Mouse (Mus musculus) G1E (cell line): ENCODE measurements around the gene Manf. TPM values are rescaled to one million over a fixed set of nuclear protein-coding genes. Genes with fewer than 3 reads are reported as not detected.

Experiments
- ATAC-seq: 2 replicates; pipeline ENCODE4 v1.8.0; 2016; ENCODE audit warnings: mild to moderate bottlenecking; ENCODE audit not compliant: insufficient number of reproducible peaks, poor library complexity, low FRiP score, severe bottlenecking; ENCODE audit errors: extremely low read depth
- DNase-seq: peaks from one replicate; pipeline ENCODE4 v3.0.0; 2012; ENCODE audit warnings: low spot score
- H3K27me3 ChIP-seq: 2 replicates; pipeline ENCODE4 v1.6.1; 2012; ENCODE audit warnings: mild to moderate bottlenecking, low read length, inconsistent platforms; ENCODE audit not compliant: insufficient read depth
- H3K36me3 ChIP-seq: replicated peaks from 2 replicates; pipeline ENCODE3; 2012; ENCODE audit warnings: mild to moderate bottlenecking, inconsistent platforms
- H3K4me1 ChIP-seq: 2 replicates; pipeline ENCODE4 v1.6.1; 2012; ENCODE audit warnings: low read depth, low read length, inconsistent platforms, mixed read lengths; ENCODE audit not compliant: insufficient read depth
- H3K4me3 ChIP-seq: 2 replicates; pipeline ENCODE4 v1.5.1; 2012; ENCODE audit warnings: low read depth, mild to moderate bottlenecking, inconsistent platforms, low read length, moderate library complexity, mixed read lengths
- H3K9me3 ChIP-seq: replicated peaks from 2 replicates; pipeline ENCODE4 v1.6.1; 2012; ENCODE audit warnings: inconsistent platforms
- CTCF ChIP-seq: IDR thresholded peaks from 2 replicates; pipeline ENCODE4 v1.5.1; 2012; ENCODE audit warnings: low read depth, low read length, inconsistent platforms, mixed read lengths
- GATA1 ChIP-seq: IDR thresholded peaks from 2 replicates; pipeline ENCODE4 v1.6.1; 2012; ENCODE audit warnings: borderline replicate concordance, low read length, inconsistent platforms, mixed read lengths
- GATA2 ChIP-seq: IDR thresholded peaks from 2 replicates; pipeline ENCODE4 v1.6.1; 2012; ENCODE audit warnings: low read depth, low read length, inconsistent platforms, borderline replicate concordance
- POLR2AphosphoS5 ChIP-seq: IDR thresholded peaks from 2 replicates; pipeline ENCODE4 v1.6.1; 2012; ENCODE audit warnings: low read depth, low read length, inconsistent platforms; ENCODE audit not compliant: insufficient replicate concordance
- TAL1 ChIP-seq: conservative IDR thresholded peaks from 2 replicates; pipeline ENCODE4 v1.6.1; 2012; ENCODE audit warnings: low read depth, low read length, inconsistent platforms, mixed read lengths
- polyA plus RNA-seq: library from polyadenylated mRNA; stranded (reverse); fragments of >175 nt; gene quantifications from 2 replicates; pipeline ENCODE4 v1.2.3, GENCODE M21; 2012
- total RNA-seq, 2 experiments: library from RNA; stranded (forward) in 1 of 2; stranded (reverse) in 1 of 2; fragments of 200-1000 nt in 1 of 2; fragments of >200 nt in 1 of 2; fragmentation: Nextera tagmentation in 1 of 2; gene quantifications; 2 replicates each; pipeline ENCODE4 v1.2.3; 2014 to 2017

The Manf gene
- total and polyA plus RNA-seq, 3 experiments, result 64.7 to 142 (median 116) TPM

DNA sequence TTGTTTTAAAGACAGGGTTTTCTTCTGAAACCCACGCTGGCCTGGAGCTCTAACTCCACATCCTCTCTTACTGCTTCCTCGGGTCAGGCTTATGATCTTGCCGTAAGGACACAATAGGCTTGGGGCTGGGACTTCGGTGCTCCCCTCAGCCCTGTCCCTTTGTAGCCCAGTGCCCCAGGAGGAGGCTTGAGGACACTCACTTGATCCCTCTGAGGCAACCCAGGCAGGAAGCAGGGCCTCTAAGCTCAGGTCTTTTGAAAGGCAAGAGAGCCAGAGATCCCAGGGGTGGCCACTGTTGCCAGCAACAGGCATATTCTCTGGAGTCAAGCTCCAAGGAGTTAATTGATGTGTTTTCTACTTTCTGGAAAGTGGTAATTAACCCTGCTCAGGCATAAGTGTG lies 12.3 kb downstream of the Manf start:
- Histone ChIP-seq H3K4me3 (no peak overlapping the region), H3K27me3 (no peaks in the 10 kb centered on the region), H3K4me1 (peaks cover 40% of the 10 kb centered on the region), H3K36me3 (peaks cover 91% of the 10 kb centered on the region), H3K9me3 (no peaks in the 10 kb centered on the region)
- no peak for DNase-seq
- no peak for TF ChIP-seq TAL1
- no peak for TF ChIP-seq GATA1
- no peak for TF ChIP-seq CTCF
- TF ChIP-seq GATA2, result no peak
- no peak for TF ChIP-seq POLR2AphosphoS5
- no peak for ATAC-seq

- Histone ChIP-seq H3K9me3 (no peaks in the 10 kb centered on the region), H3K4me1 (peaks cover 23% of the 10 kb centered on the region), H3K36me3 (peaks cover 92% of the 10 kb centered on the region), H3K4me3 (no peak overlapping the region), H3K27me3 (no peaks in the 10 kb centered on the region)
- no peak for ATAC-seq
- DNase-seq, result no peak
- TF ChIP-seq GATA2, result no peak
Measured at GRCm38 (mm10) chr9:106876666-106877065, 15.1 kb downstream of the Manf start.

- no peak overlapping the region for H3K4me3 ChIP-seq
- TF ChIP-seq CTCF (no peak), POLR2AphosphoS5 (no peak), GATA2 (no peak), TAL1 (no peak), GATA1 (no peak)
- no peaks in the 10 kb centered on the region for H3K9me3 ChIP-seq
- H3K4me1 ChIP-seq, result peaks cover 18% of the 10 kb centered on the region
- no peak for ATAC-seq
- H3K36me3 ChIP-seq, result peaks cover 83% of the 10 kb centered on the region
- DNase-seq, result no peak
- no peaks in the 10 kb centered on the region for H3K27me3 ChIP-seq
Measured at GRCm38 (mm10) chr9:106874216-106874615, 17.6 kb downstream of the Manf start.

GRCm38 (mm10) chr9:106858036-106858435 lies 33.7 kb downstream of the Manf start:
- peak; percentile 72 for TF ChIP-seq TAL1
- no peak for TF ChIP-seq GATA1
- H3K36me3 ChIP-seq, result peaks cover 85% of the 10 kb centered on the region
- peak; percentile 63 for DNase-seq
- ATAC-seq, result peak; percentile 95
- H3K4me3 ChIP-seq, result peak overlapping the region; percentile 54; the same call in 1 of the 2 replicates
- no peaks in the 10 kb centered on the region for H3K9me3 ChIP-seq
- peaks cover 18% of the 10 kb centered on the region for H3K4me1 ChIP-seq
- no peaks in the 10 kb centered on the region for H3K27me3 ChIP-seq

DNA sequence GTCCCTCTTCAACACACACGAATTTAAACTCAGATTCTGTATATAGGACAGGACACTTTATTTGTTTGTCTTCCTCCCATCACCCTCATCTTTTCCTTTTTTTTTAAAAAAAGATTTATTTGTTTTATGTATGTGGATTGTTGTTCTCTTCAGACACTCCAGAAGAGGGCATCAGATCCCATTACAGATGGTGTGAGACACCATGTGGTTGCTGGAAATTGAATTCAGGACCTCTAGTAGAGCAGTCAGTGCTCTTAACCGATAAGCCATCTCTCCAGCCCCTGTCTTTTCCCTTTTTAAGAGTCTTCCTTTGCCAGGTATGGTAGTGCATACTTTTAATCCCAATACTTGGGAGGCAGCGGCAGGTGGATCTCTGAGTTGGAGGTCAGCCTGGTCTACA lies 35.1 kb downstream of the Manf start:
- peaks cover 83% of the 10 kb centered on the region for H3K36me3 ChIP-seq
- peaks cover 18% of the 10 kb centered on the region for H3K4me1 ChIP-seq
- no peaks in the 10 kb centered on the region for H3K27me3 ChIP-seq
- H3K9me3 ChIP-seq, result no peaks in the 10 kb centered on the region
- ATAC-seq, result no peak
- DNase-seq, result no peak
- TF ChIP-seq GATA2 (no peak), TAL1 (no peak), CTCF (no peak), GATA1 (no peak), POLR2AphosphoS5 (no peak)
- no peak overlapping the region for H3K4me3 ChIP-seq

DNA sequence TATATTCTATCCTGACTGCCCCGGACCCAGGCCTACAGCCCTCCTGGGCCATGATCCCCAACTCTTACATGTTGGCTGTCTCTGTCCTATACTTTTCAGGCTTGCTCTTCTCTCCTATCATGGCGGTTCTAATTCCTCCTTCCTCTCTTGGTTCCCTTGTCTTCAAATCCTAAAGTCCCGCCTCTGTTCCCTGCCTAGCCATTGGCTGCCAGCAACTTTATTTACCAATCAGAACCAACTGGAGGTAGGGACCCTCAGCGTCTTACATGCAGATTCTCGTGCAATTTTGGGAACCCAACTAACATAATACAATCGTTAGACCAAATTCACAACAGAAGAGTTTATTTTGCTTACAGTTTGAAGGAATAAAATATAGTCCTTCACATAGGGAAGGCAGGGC lies 49.0 kb downstream of the Manf start:
- Histone ChIP-seq H3K27me3 (no peaks in the 10 kb centered on the region), H3K4me3 (no peak overlapping the region), H3K36me3 (peaks cover 85% of the 10 kb centered on the region), H3K9me3 (no peaks in the 10 kb centered on the region), H3K4me1 (no peaks in the 10 kb centered on the region)
- DNase-seq (no peak), ATAC-seq (no peak)
- TF ChIP-seq CTCF (no peak), GATA1 (no peak), TAL1 (no peak), POLR2AphosphoS5 (no peak), GATA2 (no peak)

DNA sequence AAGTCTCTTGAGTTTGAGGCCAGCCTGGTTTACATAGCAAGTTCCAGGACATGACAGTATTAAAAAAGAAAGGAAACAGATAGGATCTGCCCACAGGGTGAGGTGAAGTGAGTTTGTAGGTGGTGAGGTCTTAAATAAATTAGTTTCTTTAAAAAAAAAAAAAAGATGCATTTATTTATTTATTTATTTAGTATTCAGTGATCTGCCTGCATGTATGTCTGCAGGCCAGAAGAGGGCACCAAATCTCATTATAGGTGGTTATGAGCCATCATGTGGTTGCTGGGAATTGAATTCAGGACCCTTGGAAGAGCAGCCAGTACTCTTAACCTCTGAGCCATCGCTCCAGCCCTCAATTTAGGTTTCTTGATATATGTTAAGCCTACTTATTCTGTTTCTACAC lies 51.2 kb downstream of the Manf start:
- ATAC-seq (no peak), DNase-seq (no peak)
- H3K27me3 ChIP-seq, result no peaks in the 10 kb centered on the region
- no peaks in the 10 kb centered on the region for H3K9me3 ChIP-seq
- H3K4me3 ChIP-seq, result no peak overlapping the region
- H3K4me1 ChIP-seq, result no peaks in the 10 kb centered on the region
- peaks cover 87% of the 10 kb centered on the region for H3K36me3 ChIP-seq
- TF ChIP-seq CTCF (no peak), POLR2AphosphoS5 (no peak), GATA2 (no peak), GATA1 (no peak), TAL1 (no peak)
